Mouse (Mus musculus): ENCODE measurements at regions not wholly inside any gene's neighbourhood (a gene's known extent, or its start where the extent isn't known, plus 50 kb on each side); places are given as distances from the start of the nearest gene placed in this dataset.

- Histone ChIP-seq H3K9ac (replicated peaks) (no peak overlapping the region), H3K4me3 (replicated peaks) (no peak overlapping the region), H3K4me2 (replicated peaks) (no peak overlapping the region), H3K36me3 (no peaks in the 10 kb centered on the region), H3K4me1 (replicated peaks) (no peaks in the 10 kb centered on the region), H3K27ac (no peak overlapping the region), H3K27me3 (no peaks in the 10 kb centered on the region), H3K9me3 (no peaks in the 10 kb centered on the region)
- no peak for ATAC-seq
- WGBS, result 87% methylated on average over 6 of the region's 6 CpGs
Observed at GRCm38 (mm10) chr2:77358176-77358575, 77.8 kb upstream of the Sestd1 start.

GRCm38 (mm10) chr2:77356798-77357197 is 76.4 kb upstream of the Sestd1 start:
- Histone ChIP-seq H3K27me3 (no peaks in the 10 kb centered on the region), H3K4me1 (replicated peaks) (no peaks in the 10 kb centered on the region), H3K27ac (no peak overlapping the region), H3K9ac (replicated peaks) (no peak overlapping the region), H3K4me2 (replicated peaks) (no peak overlapping the region), H3K4me3 (replicated peaks) (no peak overlapping the region), H3K36me3 (no peaks in the 10 kb centered on the region), H3K9me3 (no peaks in the 10 kb centered on the region)
- no peak for ATAC-seq
- 69% methylated on average over 10 of the region's 10 CpGs for WGBS

- Histone ChIP-seq H3K4me3 (replicated peaks) (no peak overlapping the region), H3K9me3 (no peaks in the 10 kb centered on the region), H3K4me1 (replicated peaks) (no peaks in the 10 kb centered on the region), H3K9ac (replicated peaks) (no peak overlapping the region), H3K27me3 (no peaks in the 10 kb centered on the region), H3K36me3 (no peaks in the 10 kb centered on the region), H3K27ac (no peak overlapping the region), H3K4me2 (replicated peaks) (no peak overlapping the region)
- whole genome bisulfite sequencing, result 90% methylated on average over 8 of the region's 8 CpGs
- no peak for ATAC-seq
Observed at GRCm38 (mm10) chr2:77351987-77352628, 71.7 kb upstream of the Sestd1 start.

GRCm38 (mm10) chr2:77347027-77347426 is 66.6 kb upstream of the Sestd1 start:
- H3K9ac ChIP-seq (replicated peaks), result no peak overlapping the region
- 92% methylated on average over 5 of the region's 5 CpGs for WGBS
- H3K4me3 ChIP-seq (replicated peaks), result no peak overlapping the region
- H3K27ac ChIP-seq, result no peak overlapping the region
- H3K4me2 ChIP-seq (replicated peaks), result no peak overlapping the region
- no peaks in the 10 kb centered on the region for H3K36me3 ChIP-seq
- no peak for ATAC-seq
- no peaks in the 10 kb centered on the region for H3K27me3 ChIP-seq
- no peaks in the 10 kb centered on the region for H3K9me3 ChIP-seq
- no peaks in the 10 kb centered on the region; the same call in 1 of the 2 replicates for H3K4me1 ChIP-seq (replicated peaks)

GRCm38 (mm10) chr2:77343736-77344440 is 63.5 kb upstream of the Sestd1 start:
- H3K27ac ChIP-seq, result no peak overlapping the region
- H3K4me3 ChIP-seq (replicated peaks), result no peak overlapping the region
- no peaks in the 10 kb centered on the region for H3K27me3 ChIP-seq
- H3K36me3 ChIP-seq, result no peaks in the 10 kb centered on the region
- H3K9ac ChIP-seq (replicated peaks), result no peak overlapping the region
- H3K4me2 ChIP-seq (replicated peaks), result no peak overlapping the region
- WGBS, result 93% methylated on average over 16 of the region's 16 CpGs
- no peaks in the 10 kb centered on the region for H3K9me3 ChIP-seq
- ATAC-seq, result peak; percentile 22; the same call in 1 of the 2 replicates
- H3K4me1 ChIP-seq (replicated peaks), result no peaks in the 10 kb centered on the region; the same call in 1 of the 2 replicates

GRCm38 (mm10) chr2:77342416-77342815 is 62.0 kb upstream of the Sestd1 start:
- Histone ChIP-seq H3K27ac (no peak overlapping the region), H3K27me3 (no peaks in the 10 kb centered on the region), H3K9ac (replicated peaks) (no peak overlapping the region), H3K4me1 (replicated peaks) (no peaks in the 10 kb centered on the region; the same call in 1 of the 2 replicates), H3K4me3 (replicated peaks) (no peak overlapping the region), H3K36me3 (no peaks in the 10 kb centered on the region), H3K4me2 (replicated peaks) (no peak overlapping the region), H3K9me3 (no peaks in the 10 kb centered on the region)
- ATAC-seq, result peak; percentile 76
- 21% methylated on average over 2 of the region's 2 CpGs for WGBS

- H3K9me3 ChIP-seq, result no peaks in the 10 kb centered on the region
- no peaks in the 10 kb centered on the region for H3K36me3 ChIP-seq
- WGBS, result 49% methylated on average over 12 of the region's 12 CpGs
- ATAC-seq, result peak; percentile 55
- no peaks in the 10 kb centered on the region; the same call in 1 of the 2 replicates for H3K4me1 ChIP-seq (replicated peaks)
- no peak overlapping the region for H3K4me3 ChIP-seq (replicated peaks)
- H3K9ac ChIP-seq (replicated peaks), result no peak overlapping the region
- H3K4me2 ChIP-seq (replicated peaks), result no peak overlapping the region
- H3K27me3 ChIP-seq, result no peaks in the 10 kb centered on the region
- H3K27ac ChIP-seq, result no peak overlapping the region
Observed at GRCm38 (mm10) chr2:77341575-77342332, 61.4 kb upstream of the Sestd1 start.

- H3K9me3 ChIP-seq, result no peaks in the 10 kb centered on the region
- no peak for ATAC-seq
- H3K4me2 ChIP-seq (replicated peaks), result no peak overlapping the region
- 82% methylated on average over 6 of the region's 6 CpGs for whole genome bisulfite sequencing
- H3K36me3 ChIP-seq, result no peaks in the 10 kb centered on the region
- no peaks in the 10 kb centered on the region for H3K27me3 ChIP-seq
- H3K4me1 ChIP-seq (replicated peaks), result no peaks in the 10 kb centered on the region; the same call in 1 of the 2 replicates
- H3K9ac ChIP-seq (replicated peaks), result no peak overlapping the region
- H3K4me3 ChIP-seq (replicated peaks), result no peak overlapping the region
- no peak overlapping the region for H3K27ac ChIP-seq
Observed at GRCm38 (mm10) chr2:77340076-77340475, 59.7 kb upstream of the Sestd1 start.

GRCm38 (mm10) chr2:77337786-77338406 is 57.5 kb upstream of the Sestd1 start:
- H3K27me3 ChIP-seq, result no peaks in the 10 kb centered on the region
- H3K9ac ChIP-seq (replicated peaks), result no peak overlapping the region
- WGBS, result 63% methylated on average over 3 of the region's 3 CpGs
- no peak overlapping the region for H3K27ac ChIP-seq
- H3K9me3 ChIP-seq, result no peaks in the 10 kb centered on the region
- H3K36me3 ChIP-seq, result no peaks in the 10 kb centered on the region
- H3K4me2 ChIP-seq (replicated peaks), result no peak overlapping the region
- no peak overlapping the region for H3K4me3 ChIP-seq (replicated peaks)
- H3K4me1 ChIP-seq (replicated peaks), result peaks cover 6% of the 10 kb centered on the region; the same call in 1 of the 2 replicates
- no peak for ATAC-seq

GRCm38 (mm10) chr2:77337318-77337717 is 56.9 kb upstream of the Sestd1 start:
- Histone ChIP-seq H3K4me1 (replicated peaks) (peaks cover 6% of the 10 kb centered on the region; the same call in 1 of the 2 replicates), H3K27me3 (no peaks in the 10 kb centered on the region), H3K4me2 (replicated peaks) (no peak overlapping the region), H3K4me3 (replicated peaks) (no peak overlapping the region), H3K27ac (no peak overlapping the region), H3K9me3 (no peaks in the 10 kb centered on the region), H3K36me3 (no peaks in the 10 kb centered on the region), H3K9ac (replicated peaks) (no peak overlapping the region)
- no peak for ATAC-seq
- 93% methylated on average over 3 of the region's 3 CpGs for WGBS

- WGBS, result 84% methylated on average over 3 of the region's 3 CpGs
- H3K36me3 ChIP-seq, result no peaks in the 10 kb centered on the region
- H3K27me3 ChIP-seq, result no peaks in the 10 kb centered on the region
- H3K4me1 ChIP-seq (replicated peaks), result peaks cover 6% of the 10 kb centered on the region; the same call in 1 of the 2 replicates
- no peak overlapping the region for H3K4me3 ChIP-seq (replicated peaks)
- no peak overlapping the region for H3K27ac ChIP-seq
- H3K9me3 ChIP-seq, result no peaks in the 10 kb centered on the region
- H3K4me2 ChIP-seq (replicated peaks), result no peak overlapping the region
- H3K9ac ChIP-seq (replicated peaks), result no peak overlapping the region
- no peak for ATAC-seq
Observed at GRCm38 (mm10) chr2:77336810-77337209, 56.4 kb upstream of the Sestd1 start.

GRCm38 (mm10) chr2:77334706-77335105 is 54.3 kb upstream of the Sestd1 start:
- WGBS, result 91% methylated on average over 9 of the region's 9 CpGs
- Histone ChIP-seq H3K9me3 (no peaks in the 10 kb centered on the region), H3K9ac (replicated peaks) (no peak overlapping the region), H3K4me3 (replicated peaks) (no peak overlapping the region), H3K4me2 (replicated peaks) (no peak overlapping the region), H3K27ac (no peak overlapping the region), H3K36me3 (no peaks in the 10 kb centered on the region), H3K4me1 (replicated peaks) (peaks cover 6% of the 10 kb centered on the region; the same call in 1 of the 2 replicates), H3K27me3 (no peaks in the 10 kb centered on the region)
- no peak for ATAC-seq

All from midbrain, embryonic 13.5 days (tissue).